Mouse (Mus musculus) ES-E14 (cell line): ENCODE measurements around the gene Ubap2l. TPM values are rescaled to one million over a fixed set of nuclear protein-coding genes. Genes with fewer than 3 reads are reported as not detected.

Experiments
- DNase-seq: peaks from one replicate; pipeline ENCODE4 v3.0.0-alpha.2; 2013; ENCODE audit warnings: low read depth, low spot score
- H3K27ac ChIP-seq: 2 replicates; pipeline ENCODE4 v1.5.1; 2012; ENCODE audit warnings: low read depth, mild to moderate bottlenecking, low read length, moderate library complexity, mixed read lengths; ENCODE audit not compliant: poor library complexity, insufficient read depth, severe bottlenecking
- H3K36me3 ChIP-seq: 2 replicates; pipeline ENCODE4 v1.6.1; 2012; ENCODE audit warnings: mild to moderate bottlenecking, low read length, moderate library complexity, mixed read lengths; ENCODE audit not compliant: control insufficient read depth, poor library complexity, insufficient read depth, severe bottlenecking
- H3K4me1 ChIP-seq, 2 experiments: fragments of 150-350 bp in 1 of 2; sonication (generic) in 1 of 2; 2 replicates each; pipeline ENCODE4 v1.6.1; 2012; ENCODE audit warnings: low read length in 2 of 2, mild to moderate bottlenecking in 1 of 2, mixed read lengths in 1 of 2; ENCODE audit not compliant: control insufficient read depth in 2 of 2, insufficient read depth in 2 of 2, poor library complexity in 1 of 2
- H3K4me3 ChIP-seq, 2 experiments: fragments of 150-350 bp in 1 of 2; sonication (generic) in 1 of 2; 2 replicates each; pipeline ENCODE4 v1.5.1; 2012; ENCODE audit warnings: low read length in 2 of 2, low read depth in 1 of 2, mild to moderate bottlenecking in 1 of 2, mixed read lengths in 1 of 2; ENCODE audit not compliant: insufficient read depth in 1 of 2, poor library complexity in 1 of 2, severe bottlenecking in 1 of 2
- H3K9ac ChIP-seq: 2 replicates; pipeline ENCODE4 v1.6.1; 2012; ENCODE audit warnings: low read depth, mild to moderate bottlenecking, low read length, mixed read lengths; ENCODE audit not compliant: poor library complexity, insufficient read depth, severe bottlenecking
- H3K9me3 ChIP-seq: fragments of 150-350 bp; sonication (generic); 2 replicates; pipeline ENCODE4 v1.6.1; 2012; ENCODE audit warnings: low read depth, mild to moderate bottlenecking, low read length; ENCODE audit not compliant: control insufficient read depth, insufficient read depth
- CHD2 ChIP-seq: IDR thresholded peaks from 2 replicates; pipeline ENCODE4 v1.6.1; 2014; ENCODE audit warnings: mild to moderate bottlenecking, low read depth, low read length, inconsistent platforms
- HCFC1 ChIP-seq: IDR thresholded peaks from 2 replicates; pipeline ENCODE4 v1.6.1; 2012; ENCODE audit warnings: low read length, inconsistent platforms, borderline replicate concordance; ENCODE audit not compliant: insufficient read depth
- MAFK ChIP-seq: IDR thresholded peaks from 2 replicates; pipeline ENCODE4 v1.6.1; 2014; ENCODE audit warnings: mild to moderate bottlenecking, low read depth, low read length, inconsistent platforms; ENCODE audit not compliant: insufficient read depth
- ZC3H11A ChIP-seq: IDR thresholded peaks from 2 replicates; pipeline ENCODE4 v1.6.1; 2012; ENCODE audit warnings: low read depth, mild to moderate bottlenecking, inconsistent platforms, low read length, borderline replicate concordance
- ZNF384 ChIP-seq: IDR thresholded peaks from 2 replicates; pipeline ENCODE4 v1.6.1; 2012; ENCODE audit warnings: low read depth, low read length, inconsistent platforms
- in situ Hi-C, 2 experiments: fragments of 600-800 bp; cut with MboI; formaldehyde crosslinking; loops; one replicate each; pipeline ENCODE4 v1.15.1; 2025; ENCODE audit warnings: low sequenced_read_pairs in 2 of 2, inconsistent platforms in 1 of 2; ENCODE audit not compliant: unreplicated experiment in 2 of 2
- total RNA-seq: library from RNA; depleted of rRNA; stranded (reverse); fragments of 300-350 nt; gene quantifications from 2 replicates; pipeline ENCODE4 v1.2.3, GENCODE M21; 2012

Gene Ubap2l
- total RNA-seq, 1 experiment, result 109 TPM

- in situ Hi-C loops, result no loop called here
- no peak overlapping the region for H3K27ac ChIP-seq
These were observed 70.0 kb downstream of the Ubap2l start for GRCm38 (mm10) chr3:89982426-89982825.

DNA sequence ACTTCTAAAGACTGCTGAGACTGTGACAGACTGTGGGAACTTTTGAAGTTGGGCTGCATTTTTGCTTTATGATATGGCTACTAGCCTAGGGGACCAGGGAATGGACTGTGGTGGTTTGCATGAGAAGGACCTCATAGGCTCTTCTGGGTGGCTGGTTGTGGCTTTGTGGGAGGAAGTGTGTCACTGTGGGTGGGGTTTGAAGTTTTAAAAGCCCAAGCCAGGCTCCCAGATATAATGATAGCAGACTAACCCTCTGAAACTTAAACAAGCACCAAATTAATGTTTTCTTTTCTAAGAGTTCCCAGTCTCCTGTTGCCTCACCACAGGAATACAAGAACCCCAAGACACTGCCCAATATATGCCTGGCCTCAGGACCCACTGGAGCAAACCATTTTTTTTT, 75.6 kb downstream of the Ubap2l start:
- Histone ChIP-seq H3K4me3 (no peak overlapping the region), H3K4me1 (no peaks in the 10 kb centered on the region), H3K36me3 (no peaks in the 10 kb centered on the region), H3K27ac (no peak overlapping the region), H3K9me3 (no peaks in the 10 kb centered on the region), H3K9ac (no peak overlapping the region)
- no peak for DNase-seq
- TF ChIP-seq HCFC1, result no peak
- no peak for TF ChIP-seq ZNF384
- no peak for TF ChIP-seq MAFK
- no peak for TF ChIP-seq ZC3H11A
- TF ChIP-seq CHD2, result no peak
- in situ Hi-C loops, result no loop called here

More at GRCm38 (mm10) chr3:89982426-89982825, 70.0 kb downstream of the Ubap2l start:
- Histone ChIP-seq H3K9me3 (no peaks in the 10 kb centered on the region), H3K36me3 (no peaks in the 10 kb centered on the region), H3K4me1 (no peaks in the 10 kb centered on the region), H3K9ac (no peak overlapping the region), H3K4me3 (no peak overlapping the region)
- no peak for DNase-seq
- TF ChIP-seq HCFC1 (no peak), CHD2 (no peak), ZC3H11A (no peak), ZNF384 (no peak), MAFK (no peak)

DNA sequence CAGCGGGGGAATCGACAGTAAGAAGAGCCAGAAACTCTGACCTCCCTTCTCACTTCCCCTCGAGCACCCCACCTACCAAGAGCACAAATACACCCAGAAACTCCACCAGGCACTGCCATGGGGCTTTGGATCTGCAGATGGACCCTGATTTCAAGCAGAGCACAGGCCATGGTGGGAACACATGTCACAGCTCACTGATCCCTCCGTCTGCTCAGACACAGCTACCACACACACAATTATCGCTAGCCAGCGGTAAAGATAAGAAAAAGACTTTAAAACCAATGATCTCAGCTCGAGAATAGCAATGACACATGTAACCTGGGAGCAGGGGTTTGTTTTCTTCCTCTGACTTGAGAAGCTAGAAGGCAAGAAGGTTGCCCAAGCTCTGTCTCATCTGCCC, 83.9 kb downstream of the Ubap2l start:
- Histone ChIP-seq H3K36me3 (no peaks in the 10 kb centered on the region), H3K4me1 (peaks cover 0 to 4% of the 10 kb centered on the region in 2 experiments; a peak in 2 of 4 replicates), H3K9me3 (no peaks in the 10 kb centered on the region), H3K9ac (no peak overlapping the region), H3K27ac (no peak overlapping the region), H3K4me3 (no peak overlapping the region)
- TF ChIP-seq ZNF384 (no peak), HCFC1 (no peak), MAFK (no peak), ZC3H11A (no peak), CHD2 (no peak)
- no peak for DNase-seq
- in situ Hi-C loops, result no loop called here

DNA sequence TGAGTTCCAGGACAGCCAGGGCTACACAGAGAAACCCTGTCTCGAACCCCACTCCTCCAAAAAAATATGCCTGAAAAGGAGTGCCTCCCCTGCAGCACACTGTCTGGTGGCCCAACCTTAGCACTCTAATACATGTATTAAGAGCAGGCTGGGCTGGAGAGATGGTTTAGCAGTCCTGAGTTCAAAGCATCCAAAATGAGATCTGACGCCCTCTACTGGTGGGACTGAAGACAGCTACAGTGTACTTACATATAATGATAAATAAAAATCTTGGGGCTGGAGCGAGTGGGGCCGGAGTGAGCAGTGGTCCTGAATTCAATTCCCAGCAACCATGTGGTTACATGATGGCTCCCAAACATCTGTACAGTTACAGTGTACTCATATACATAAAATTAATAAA, 85.5 kb downstream of the Ubap2l start:
- Histone ChIP-seq H3K9me3 (no peaks in the 10 kb centered on the region), H3K9ac (no peak overlapping the region), H3K27ac (no peak overlapping the region), H3K4me1 (peaks cover 0 to 7% of the 10 kb centered on the region in 2 experiments; a peak in 2 of 4 replicates), H3K36me3 (no peaks in the 10 kb centered on the region), H3K4me3 (no peak overlapping the region)
- no peak for TF ChIP-seq MAFK
- TF ChIP-seq ZC3H11A, result no peak
- TF ChIP-seq HCFC1, result no peak
- no peak for TF ChIP-seq CHD2
- TF ChIP-seq ZNF384, result no peak
- in situ Hi-C loops, result no loop called here
- DNase-seq, result peak; percentile 69

DNA sequence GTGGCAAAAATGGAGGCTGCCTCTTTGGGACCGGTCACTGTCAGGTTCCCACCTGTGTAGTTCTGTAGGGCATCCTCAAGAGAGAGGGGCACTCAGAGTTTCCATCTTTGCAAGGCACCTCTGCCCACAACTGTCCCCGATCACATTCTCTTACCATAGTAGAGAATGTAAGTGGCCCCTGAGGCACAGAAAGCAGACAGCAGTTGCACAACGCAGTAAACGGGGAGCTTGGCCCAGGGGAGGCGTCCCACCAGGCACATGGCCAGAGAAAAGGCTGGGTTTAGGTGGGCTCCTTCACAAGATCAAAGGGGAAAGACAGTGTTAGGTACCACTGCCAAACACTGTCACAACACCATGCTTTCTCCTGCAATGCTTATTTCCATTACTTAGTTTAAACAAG, 86.5 kb downstream of the Ubap2l start:
- no peaks in the 10 kb centered on the region for H3K9me3 ChIP-seq
- peaks cover 0 to 8% of the 10 kb centered on the region in 2 experiments; a peak in 3 of 4 replicates for H3K4me1 ChIP-seq
- in situ Hi-C loops, result no loop called here
- DNase-seq, result no peak
- no peak overlapping the region for H3K9ac ChIP-seq
- H3K36me3 ChIP-seq, result no peaks in the 10 kb centered on the region
- no peak overlapping the region for H3K27ac ChIP-seq
- no peak for TF ChIP-seq ZNF384
- TF ChIP-seq HCFC1, result no peak
- no peak for TF ChIP-seq CHD2
- no peak for TF ChIP-seq ZC3H11A
- no peak for TF ChIP-seq MAFK
- H3K4me3 ChIP-seq, result no peak overlapping the region
